Mouse (Mus musculus): Measurements from ENCODE around the gene Fat1. TPM values are rescaled to one million over a fixed set of nuclear protein-coding genes. Genes with fewer than 3 reads are reported as not detected.

The Fat1 gene
- polyA plus RNA-seq, 1 experiment from 2014 or later: 10.9 TPM

GRCm38 (mm10) chr8:44934416-44934815 lies 831 bp upstream of the Fat1 start:
- Histone ChIP-seq H3K4me1 (replicated peaks) (0 out of 2 replicates have a peak, but pooled peaks cover 3% of the 10 kb centered on the region), H3K9me3 (replicated peaks) (no peaks in the 10 kb centered on the region), H3K4me2 (peak overlapping the region; percentile 90), H3K27me3 (no peaks in the 10 kb centered on the region), H3K27ac (peak overlapping the region; percentile 96), H3K9ac (peak overlapping the region; percentile 71), H3K36me3 (no peaks in the 10 kb centered on the region), H3K4me3 (peak overlapping the region; percentile 89)
- WGBS: 3% methylated on average over 13 of the region's 13 CpGs
- ATAC-seq (replicated peaks; ENCODE audit: insufficient number of reproducible peaks, insufficient read depth, low FRiP score, low read depth): no peak

- no peaks in the 10 kb centered on the region for H3K9me3 ChIP-seq (replicated peaks)
- H3K4me3 ChIP-seq: peak overlapping the region; percentile 89
- H3K4me1 ChIP-seq (replicated peaks): peaks cover 6% of the 10 kb centered on the region; the same call in 1 of the 2 replicates
- peak overlapping the region; percentile 71 for H3K9ac ChIP-seq
- H3K36me3 ChIP-seq: no peaks in the 10 kb centered on the region
- H3K4me2 ChIP-seq: peak overlapping the region; percentile 90
- H3K27me3 ChIP-seq: no peaks in the 10 kb centered on the region
- 0% methylated on average over 24 of the region's 24 CpGs for WGBS
- peak; percentile 62 for ATAC-seq (replicated peaks; ENCODE audit: insufficient number of reproducible peaks, insufficient read depth, low FRiP score, low read depth)
- peak overlapping the region; percentile 96 for H3K27ac ChIP-seq
Observed at GRCm38 (mm10) chr8:44935741-44936140, 494 bp downstream of the Fat1 start.

- Histone ChIP-seq H3K36me3 (no peaks in the 10 kb centered on the region), H3K4me2 (peak overlapping the region; percentile 90), H3K9me3 (replicated peaks) (no peaks in the 10 kb centered on the region), H3K27me3 (no peaks in the 10 kb centered on the region), H3K4me3 (peak overlapping the region; percentile 89), H3K27ac (peak overlapping the region; percentile 96), H3K4me1 (replicated peaks) (peaks cover 13% of the 10 kb centered on the region; the same call in 1 of the 2 replicates), H3K9ac (peak overlapping the region; percentile 90)
- under 1% methylated on average over 16 of the region's 16 CpGs for WGBS
- ATAC-seq (replicated peaks; ENCODE audit: insufficient number of reproducible peaks, insufficient read depth, low FRiP score, low read depth): no peak
Observed at GRCm38 (mm10) chr8:44936481-44936961, 1.3 kb downstream of the Fat1 start.

GRCm38 (mm10) chr8:44937141-44937825 lies 2.0 kb downstream of the Fat1 start:
- WGBS: under 1% methylated on average over 34 of the region's 34 CpGs
- H3K4me2 ChIP-seq: peak overlapping the region; percentile 90

GRCm38 (mm10) chr8:44937905-44938642 lies 2.8 kb downstream of the Fat1 start:
- Histone ChIP-seq H3K4me3 (peak overlapping the region; percentile 89), H3K27me3 (no peaks in the 10 kb centered on the region), H3K9ac (peak overlapping the region; percentile 90), H3K36me3 (no peaks in the 10 kb centered on the region), H3K4me2 (peak overlapping the region; percentile 90), H3K4me1 (replicated peaks) (peaks cover 16% of the 10 kb centered on the region), H3K9me3 (replicated peaks) (no peaks in the 10 kb centered on the region), H3K27ac (peak overlapping the region; percentile 96)
- peak; percentile 85 for ATAC-seq (replicated peaks; ENCODE audit: insufficient number of reproducible peaks, insufficient read depth, low FRiP score, low read depth)
- WGBS: under 1% methylated on average over 86 of the region's 87 CpGs

More at GRCm38 (mm10) chr8:44937141-44937825, 2.0 kb downstream of the Fat1 start:
- peak overlapping the region; percentile 96 for H3K27ac ChIP-seq
- peak overlapping the region; percentile 89 for H3K4me3 ChIP-seq
- H3K9me3 ChIP-seq (replicated peaks): no peaks in the 10 kb centered on the region
- no peaks in the 10 kb centered on the region for H3K27me3 ChIP-seq
- no peak for ATAC-seq (replicated peaks; ENCODE audit: insufficient number of reproducible peaks, insufficient read depth, low FRiP score, low read depth)
- no peaks in the 10 kb centered on the region for H3K36me3 ChIP-seq
- H3K9ac ChIP-seq: peak overlapping the region; percentile 90
- H3K4me1 ChIP-seq (replicated peaks): peaks cover 16% of the 10 kb centered on the region; the same call in 1 of the 2 replicates

- peak overlapping the region; percentile 90 for H3K4me2 ChIP-seq
- H3K36me3 ChIP-seq: no peaks in the 10 kb centered on the region
- WGBS: under 1% methylated on average over 12 of the region's 12 CpGs
- H3K27me3 ChIP-seq: no peaks in the 10 kb centered on the region
- no peak for ATAC-seq (replicated peaks; ENCODE audit: insufficient number of reproducible peaks, insufficient read depth, low FRiP score, low read depth)
- H3K9ac ChIP-seq: peak overlapping the region; percentile 90
- peak overlapping the region; percentile 96 for H3K27ac ChIP-seq
- peaks cover 16% of the 10 kb centered on the region for H3K4me1 ChIP-seq (replicated peaks)
- H3K9me3 ChIP-seq (replicated peaks): no peaks in the 10 kb centered on the region
- peak overlapping the region; percentile 89 for H3K4me3 ChIP-seq
Observed at GRCm38 (mm10) chr8:44938643-44938979, 3.4 kb downstream of the Fat1 start.

- no peak overlapping the region for H3K27ac ChIP-seq
- H3K4me3 ChIP-seq: no peak overlapping the region
- peaks cover 7% of the 10 kb centered on the region for H3K36me3 ChIP-seq
- H3K4me2 ChIP-seq: no peak overlapping the region
- 98% methylated on average over 4 of the region's 4 CpGs for WGBS
- no peak for ATAC-seq (replicated peaks; ENCODE audit: insufficient number of reproducible peaks, insufficient read depth, low FRiP score, low read depth)
- peaks cover 19% of the 10 kb centered on the region for H3K4me1 ChIP-seq (replicated peaks)
- no peaks in the 10 kb centered on the region for H3K27me3 ChIP-seq
- no peaks in the 10 kb centered on the region for H3K9me3 ChIP-seq (replicated peaks)
- H3K9ac ChIP-seq: no peak overlapping the region
Observed at GRCm38 (mm10) chr8:44945577-44945976, 10.3 kb downstream of the Fat1 start.

GRCm38 (mm10) chr8:44948597-44948996 lies 13.3 kb downstream of the Fat1 start:
- 58% methylated on average over 9 of the region's 9 CpGs for WGBS
- H3K4me1 ChIP-seq (replicated peaks): peaks cover 8% of the 10 kb centered on the region
- no peak overlapping the region for H3K9ac ChIP-seq
- H3K36me3 ChIP-seq: peaks cover 38% of the 10 kb centered on the region
- no peak overlapping the region for H3K4me3 ChIP-seq
- H3K4me2 ChIP-seq: no peak overlapping the region
- no peaks in the 10 kb centered on the region for H3K9me3 ChIP-seq (replicated peaks)
- 0 out of 2 replicates have a peak, but pooled peaks have one; percentile 2 for ATAC-seq (replicated peaks; ENCODE audit: insufficient number of reproducible peaks, insufficient read depth, low FRiP score, low read depth)
- no peaks in the 10 kb centered on the region for H3K27me3 ChIP-seq
- no peak overlapping the region for H3K27ac ChIP-seq

GRCm38 (mm10) chr8:44960455-44960854 lies 25.2 kb downstream of the Fat1 start:
- Histone ChIP-seq H3K27me3 (no peaks in the 10 kb centered on the region), H3K4me2 (no peak overlapping the region), H3K27ac (peak overlapping the region; percentile 74), H3K36me3 (no peaks in the 10 kb centered on the region), H3K9me3 (replicated peaks) (no peaks in the 10 kb centered on the region), H3K4me1 (replicated peaks) (peaks cover 47% of the 10 kb centered on the region), H3K9ac (no peak overlapping the region), H3K4me3 (no peak overlapping the region)
- 29% methylated on average over 10 of the region's 10 CpGs for WGBS
- ATAC-seq (replicated peaks; ENCODE audit: insufficient number of reproducible peaks, insufficient read depth, low FRiP score, low read depth): peak; percentile 58; the same call in 1 of the 2 replicates

GRCm38 (mm10) chr8:44960906-44961305 lies 25.7 kb downstream of the Fat1 start:
- Histone ChIP-seq H3K36me3 (no peaks in the 10 kb centered on the region), H3K4me2 (no peak overlapping the region), H3K27ac (peak overlapping the region; percentile 74), H3K4me3 (no peak overlapping the region), H3K9ac (no peak overlapping the region), H3K9me3 (replicated peaks) (no peaks in the 10 kb centered on the region), H3K27me3 (no peaks in the 10 kb centered on the region), H3K4me1 (replicated peaks) (peaks cover 52% of the 10 kb centered on the region)
- ATAC-seq (replicated peaks; ENCODE audit: insufficient number of reproducible peaks, insufficient read depth, low FRiP score, low read depth): no peak
- WGBS: 55% methylated on average over 5 of the region's 5 CpGs

- peak overlapping the region; percentile 74 for H3K27ac ChIP-seq
- no peak for ATAC-seq (replicated peaks; ENCODE audit: insufficient number of reproducible peaks, insufficient read depth, low FRiP score, low read depth)
Observed at GRCm38 (mm10) chr8:44961492-44961891, 26.2 kb downstream of the Fat1 start.

More at GRCm38 (mm10) chr8:44961492-44961891, 26.2 kb downstream of the Fat1 start:
- no peak overlapping the region for H3K4me3 ChIP-seq
- no peak overlapping the region for H3K9ac ChIP-seq
- H3K36me3 ChIP-seq: no peaks in the 10 kb centered on the region
- H3K9me3 ChIP-seq (replicated peaks): no peaks in the 10 kb centered on the region
- H3K4me1 ChIP-seq (replicated peaks): peaks cover 57% of the 10 kb centered on the region
- H3K27me3 ChIP-seq: no peaks in the 10 kb centered on the region
- 40% methylated on average over 6 of the region's 6 CpGs for WGBS
- no peak overlapping the region for H3K4me2 ChIP-seq
